Mouse (Mus musculus): Measurements from ENCODE around the gene Inpp5e. TPM values are rescaled to one million over a fixed set of nuclear protein-coding genes. Genes with fewer than 3 reads are reported as not detected.

The Inpp5e gene
- polyA plus RNA-seq, 1 experiment: 67.3 TPM

- TF ChIP-seq CTCF (IDR thresholded peaks at IDR 0.05; ENCODE audit: control insufficient read depth, insufficient read depth, insufficient replicate concordance, low read depth, low read length): no peak
- no peak for TF ChIP-seq POLR2A (IDR thresholded peaks at IDR 0.05; ENCODE audit: control insufficient read depth, low read depth, low read length)
- Histone ChIP-seq H3K4me1 (ENCODE audit: control insufficient read depth, insufficient read depth, low read length) (no peaks in the 10 kb centered on the region), H3K27me3 (ENCODE audit: control insufficient read depth, insufficient read depth, low read length) (no peaks in the 10 kb centered on the region), H3K27ac (ENCODE audit: control insufficient read depth, insufficient read depth, low read depth, low read length) (no peak overlapping the region), H3K36me3 (ENCODE audit: control insufficient read depth, insufficient read depth, low read length) (peaks cover 9% of the 10 kb centered on the region), H3K4me3 (ENCODE audit: control insufficient read depth, low read depth, low read length) (no peak overlapping the region)
Observed at GRCm38 (mm10) chr2:26418120-26418519, 9.1 kb upstream of the Inpp5e start.

GRCm38 (mm10) chr2:26417066-26417465 lies 8.1 kb upstream of the Inpp5e start:
- TF ChIP-seq CTCF (IDR thresholded peaks at IDR 0.05; ENCODE audit: control insufficient read depth, insufficient read depth, insufficient replicate concordance, low read depth, low read length) (no peak), POLR2A (IDR thresholded peaks at IDR 0.05; ENCODE audit: control insufficient read depth, low read depth, low read length) (no peak)
- Histone ChIP-seq H3K27me3 (ENCODE audit: control insufficient read depth, insufficient read depth, low read length) (no peaks in the 10 kb centered on the region), H3K4me1 (ENCODE audit: control insufficient read depth, insufficient read depth, low read length) (no peaks in the 10 kb centered on the region), H3K36me3 (ENCODE audit: control insufficient read depth, insufficient read depth, low read length) (peaks cover 8% of the 10 kb centered on the region), H3K27ac (ENCODE audit: control insufficient read depth, insufficient read depth, low read depth, low read length) (no peak overlapping the region), H3K4me3 (ENCODE audit: control insufficient read depth, low read depth, low read length) (no peak overlapping the region)

GRCm38 (mm10) chr2:26410931-26411411 lies 2.0 kb upstream of the Inpp5e start:
- H3K27me3 ChIP-seq (ENCODE audit: control insufficient read depth, insufficient read depth, low read length): no peaks in the 10 kb centered on the region
- H3K36me3 ChIP-seq (ENCODE audit: control insufficient read depth, insufficient read depth, low read length): peaks cover 2% of the 10 kb centered on the region
- H3K27ac ChIP-seq (ENCODE audit: control insufficient read depth, insufficient read depth, low read depth, low read length): no peak overlapping the region; the same call in 1 of the 2 replicates
- H3K4me3 ChIP-seq (ENCODE audit: control insufficient read depth, low read depth, low read length): no peak overlapping the region
- peaks cover 12% of the 10 kb centered on the region for H3K4me1 ChIP-seq (ENCODE audit: control insufficient read depth, insufficient read depth, low read length)
- TF ChIP-seq POLR2A (IDR thresholded peaks at IDR 0.05; ENCODE audit: control insufficient read depth, low read depth, low read length) (no peak), CTCF (IDR thresholded peaks at IDR 0.05; ENCODE audit: control insufficient read depth, insufficient read depth, insufficient replicate concordance, low read depth, low read length) (no peak)

- no peaks in the 10 kb centered on the region for H3K27me3 ChIP-seq (ENCODE audit: control insufficient read depth, insufficient read depth, low read length)
- H3K36me3 ChIP-seq (ENCODE audit: control insufficient read depth, insufficient read depth, low read length): peaks cover under 1% of the 10 kb centered on the region; the same call in 1 of the 2 replicates
- H3K27ac ChIP-seq (ENCODE audit: control insufficient read depth, insufficient read depth, low read depth, low read length): no peak overlapping the region
- H3K4me1 ChIP-seq (ENCODE audit: control insufficient read depth, insufficient read depth, low read length): peaks cover 12% of the 10 kb centered on the region
- H3K4me3 ChIP-seq (ENCODE audit: control insufficient read depth, low read depth, low read length): no peak overlapping the region
- TF ChIP-seq POLR2A (IDR thresholded peaks at IDR 0.05; ENCODE audit: control insufficient read depth, low read depth, low read length): no peak
- TF ChIP-seq CTCF (IDR thresholded peaks at IDR 0.05; ENCODE audit: control insufficient read depth, insufficient read depth, insufficient replicate concordance, low read depth, low read length): no peak
Observed at GRCm38 (mm10) chr2:26410091-26410490, 1.1 kb upstream of the Inpp5e start.

GRCm38 (mm10) chr2:26409362-26409761 lies 359 bp upstream of the Inpp5e start:
- no peaks in the 10 kb centered on the region for H3K36me3 ChIP-seq (ENCODE audit: control insufficient read depth, insufficient read depth, low read length)
- peak overlapping the region; percentile 64 for H3K4me3 ChIP-seq (ENCODE audit: control insufficient read depth, low read depth, low read length)
- no peak overlapping the region for H3K27ac ChIP-seq (ENCODE audit: control insufficient read depth, insufficient read depth, low read depth, low read length)
- no peaks in the 10 kb centered on the region for H3K27me3 ChIP-seq (ENCODE audit: control insufficient read depth, insufficient read depth, low read length)
- no peak for TF ChIP-seq CTCF (IDR thresholded peaks at IDR 0.05; ENCODE audit: control insufficient read depth, insufficient read depth, insufficient replicate concordance, low read depth, low read length)
- H3K4me1 ChIP-seq (ENCODE audit: control insufficient read depth, insufficient read depth, low read length): peaks cover 12% of the 10 kb centered on the region

GRCm38 (mm10) chr2:26403306-26403705 lies 5.7 kb downstream of the Inpp5e start:
- Histone ChIP-seq H3K36me3 (ENCODE audit: control insufficient read depth, insufficient read depth, low read length) (no peaks in the 10 kb centered on the region; the same call in 1 of the 2 replicates), H3K4me1 (ENCODE audit: control insufficient read depth, insufficient read depth, low read length) (peaks cover 6% of the 10 kb centered on the region), H3K4me3 (ENCODE audit: control insufficient read depth, low read depth, low read length) (no peak overlapping the region), H3K27me3 (ENCODE audit: control insufficient read depth, insufficient read depth, low read length) (no peaks in the 10 kb centered on the region), H3K27ac (ENCODE audit: control insufficient read depth, insufficient read depth, low read depth, low read length) (no peak overlapping the region)
- TF ChIP-seq POLR2A (IDR thresholded peaks at IDR 0.05; ENCODE audit: control insufficient read depth, low read depth, low read length) (no peak), CTCF (IDR thresholded peaks at IDR 0.05; ENCODE audit: control insufficient read depth, insufficient read depth, insufficient replicate concordance, low read depth, low read length) (no peak)

- Histone ChIP-seq H3K36me3 (ENCODE audit: control insufficient read depth, insufficient read depth, low read length) (no peaks in the 10 kb centered on the region; the same call in 1 of the 2 replicates), H3K27me3 (ENCODE audit: control insufficient read depth, insufficient read depth, low read length) (no peaks in the 10 kb centered on the region), H3K27ac (ENCODE audit: control insufficient read depth, insufficient read depth, low read depth, low read length) (no peak overlapping the region), H3K4me1 (ENCODE audit: control insufficient read depth, insufficient read depth, low read length) (no peaks in the 10 kb centered on the region; the same call in 1 of the 2 replicates), H3K4me3 (ENCODE audit: control insufficient read depth, low read depth, low read length) (no peak overlapping the region)
- TF ChIP-seq CTCF (IDR thresholded peaks at IDR 0.05; ENCODE audit: control insufficient read depth, insufficient read depth, insufficient replicate concordance, low read depth, low read length) (no peak), POLR2A (IDR thresholded peaks at IDR 0.05; ENCODE audit: control insufficient read depth, low read depth, low read length) (no peak)
Observed at GRCm38 (mm10) chr2:26402265-26402664, 6.7 kb downstream of the Inpp5e start.

- H3K36me3 ChIP-seq (ENCODE audit: control insufficient read depth, insufficient read depth, low read length): no peaks in the 10 kb centered on the region; the same call in 1 of the 2 replicates
- TF ChIP-seq CTCF (IDR thresholded peaks at IDR 0.05; ENCODE audit: control insufficient read depth, insufficient read depth, insufficient replicate concordance, low read depth, low read length): no peak
- no peak for TF ChIP-seq POLR2A (IDR thresholded peaks at IDR 0.05; ENCODE audit: control insufficient read depth, low read depth, low read length)
- H3K27ac ChIP-seq (ENCODE audit: control insufficient read depth, insufficient read depth, low read depth, low read length): no peak overlapping the region
- H3K4me1 ChIP-seq (ENCODE audit: control insufficient read depth, insufficient read depth, low read length): no peaks in the 10 kb centered on the region; the same call in 1 of the 2 replicates
- H3K27me3 ChIP-seq (ENCODE audit: control insufficient read depth, insufficient read depth, low read length): no peaks in the 10 kb centered on the region
- no peak overlapping the region for H3K4me3 ChIP-seq (ENCODE audit: control insufficient read depth, low read depth, low read length)
Observed at GRCm38 (mm10) chr2:26401023-26401422, 8.0 kb downstream of the Inpp5e start.
